Mouse (Mus musculus) ovary, postnatal 10 days (tissue): ENCODE data around the gene Trmt61a.

Experiments used
- DNase-seq: peaks from one replicate; pipeline ENCODE4 v3.0.0; 2022; ENCODE audit warnings: low spot score

The Trmt61a gene

DNA sequence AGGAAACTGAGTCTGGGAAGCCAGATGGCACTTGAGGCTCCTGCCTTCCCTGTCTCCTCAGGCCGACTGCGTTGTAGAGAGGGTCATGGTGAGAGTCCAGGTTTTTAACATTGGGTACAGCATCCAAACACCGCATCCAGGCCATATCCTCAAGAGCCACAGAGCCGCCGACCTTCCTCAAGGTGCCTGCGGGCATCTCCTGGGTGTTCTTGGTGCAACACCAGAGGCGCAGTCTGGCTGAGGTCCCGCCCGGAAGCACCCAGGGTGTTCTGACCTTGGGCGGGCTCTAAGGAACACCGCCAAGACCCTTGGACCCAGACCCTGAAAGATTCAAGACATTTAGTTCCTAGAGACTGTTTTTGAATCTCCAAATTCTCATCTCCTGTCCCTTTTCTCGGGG is 5.3 kb upstream of the Trmt61a start:
- DNase-seq, result no peak

DNA sequence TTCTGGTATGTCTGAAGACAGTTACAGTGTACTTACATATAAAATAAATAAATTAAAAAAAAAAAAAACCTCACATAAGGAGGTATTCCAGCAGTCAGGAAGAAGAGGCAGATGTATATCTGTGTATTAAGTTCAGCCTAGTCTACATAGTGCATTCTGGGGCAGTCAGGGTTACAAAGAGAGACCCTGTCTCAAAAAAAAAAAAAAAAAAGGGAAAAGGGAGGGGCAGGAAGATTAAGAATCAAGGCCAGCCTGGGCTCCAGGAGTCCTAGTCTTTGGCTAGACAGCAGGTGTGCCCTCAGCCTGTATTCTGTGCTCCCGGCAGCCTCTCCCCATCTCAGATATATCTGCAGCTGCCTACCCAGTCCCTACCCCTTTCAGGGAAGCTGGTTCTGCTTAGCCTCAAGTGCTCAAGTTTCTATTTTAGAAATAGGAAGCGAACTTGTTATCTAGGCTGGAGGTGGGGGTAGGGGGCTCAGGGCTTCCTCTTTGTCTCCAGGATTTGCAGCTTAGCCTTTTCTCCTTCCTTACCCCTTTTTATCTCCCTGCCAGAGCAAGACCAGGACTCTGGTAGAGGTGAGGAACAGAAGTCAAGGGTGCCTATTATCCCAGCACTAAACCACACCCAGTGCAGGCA is 2.9 kb upstream of the Trmt61a start:
- DNase-seq, result no peak

DNA sequence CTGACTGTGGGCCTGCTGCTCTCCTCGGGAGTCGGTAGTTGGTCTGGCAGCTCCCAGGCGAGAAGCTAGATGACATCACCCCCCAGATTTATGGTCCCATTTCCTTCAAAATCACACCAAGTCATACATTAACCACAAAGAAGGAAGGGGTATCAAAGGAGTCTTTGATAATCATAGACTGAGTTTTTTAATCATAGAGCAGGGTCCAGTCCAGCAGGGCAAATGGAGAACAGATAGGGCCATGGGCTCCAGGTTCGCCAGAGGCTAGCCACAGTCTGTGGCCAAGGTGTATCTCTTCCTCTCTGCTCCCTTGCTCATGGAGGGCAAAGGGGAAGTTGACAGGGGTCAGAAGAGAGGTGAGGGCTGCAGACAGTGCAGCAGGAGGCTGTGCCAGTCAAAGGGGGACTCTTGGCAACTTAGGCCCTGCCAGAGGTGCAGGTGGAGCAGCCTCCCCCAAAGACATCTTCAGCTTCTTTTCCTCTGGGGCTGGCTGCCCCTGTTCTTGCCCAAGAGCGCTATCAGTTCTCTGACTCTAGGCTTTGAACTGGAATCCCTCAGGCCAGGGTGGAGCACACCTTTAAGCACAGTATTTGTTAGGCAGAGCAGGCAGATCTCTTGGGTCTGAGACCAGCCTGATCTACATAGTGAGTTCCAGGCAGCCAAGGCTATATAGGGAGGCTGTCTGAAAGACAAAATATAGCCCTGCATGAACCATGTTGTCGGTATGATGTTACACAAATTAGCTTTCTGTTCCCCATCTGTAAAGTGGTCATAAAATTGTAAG is 1.9 kb upstream of the Trmt61a start:
- DNase-seq, result no peak

DNA sequence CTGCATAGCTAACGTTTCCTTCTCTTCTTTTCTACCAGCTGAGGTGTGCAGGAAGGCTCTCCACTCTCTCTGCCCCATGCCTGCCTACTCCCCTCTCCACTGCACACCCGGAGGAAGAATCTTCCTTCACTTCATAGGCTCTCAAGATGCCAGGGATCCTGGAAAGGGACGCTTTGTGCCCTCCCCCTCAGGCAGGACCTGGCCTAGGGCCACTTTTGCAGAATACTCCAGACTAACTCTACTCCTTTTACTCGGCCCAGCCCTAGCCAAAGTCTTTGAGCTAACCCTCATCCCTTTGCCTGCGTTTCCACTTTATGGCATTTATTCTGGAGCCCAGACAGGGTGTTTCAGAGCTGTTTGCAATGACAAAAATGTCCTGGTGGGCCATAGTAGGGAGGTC is 484 bp upstream of the Trmt61a start:
- DNase-seq, result no peak

DNA sequence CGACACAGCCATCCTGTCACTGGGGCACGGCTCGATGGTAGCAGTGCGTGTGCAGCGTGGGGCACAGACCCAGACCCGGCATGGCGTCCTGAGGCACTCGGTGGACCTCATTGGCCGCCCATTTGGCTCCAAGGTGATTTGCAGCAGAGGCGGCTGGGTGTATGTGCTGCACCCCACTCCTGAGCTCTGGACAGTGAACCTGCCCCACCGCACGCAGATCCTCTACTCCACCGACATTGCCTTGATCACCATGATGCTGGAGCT is 697 bp downstream of the Trmt61a start:
- DNase-seq, result no peak

DNA sequence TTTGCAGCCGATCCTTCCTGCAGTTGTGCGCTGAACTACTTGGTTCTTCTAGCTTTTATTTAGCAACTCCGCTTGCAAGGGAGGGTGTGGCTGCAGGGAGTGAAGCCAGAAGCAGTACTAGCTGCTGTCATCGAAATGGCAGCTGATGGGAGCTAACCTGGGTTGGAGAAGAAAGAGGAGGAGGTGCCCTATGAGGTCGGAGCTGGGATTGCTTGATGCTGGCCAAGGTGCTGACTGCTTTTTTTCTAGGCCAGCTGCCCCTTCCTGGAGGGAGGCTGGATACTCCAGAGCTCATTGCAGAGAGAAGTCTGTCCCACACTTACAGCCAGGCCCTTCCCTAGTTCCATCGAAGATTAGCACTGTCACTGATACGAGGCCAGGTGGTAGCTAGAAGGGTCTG is 1.1 kb downstream of the Trmt61a start:
- no peak for DNase-seq

DNA sequence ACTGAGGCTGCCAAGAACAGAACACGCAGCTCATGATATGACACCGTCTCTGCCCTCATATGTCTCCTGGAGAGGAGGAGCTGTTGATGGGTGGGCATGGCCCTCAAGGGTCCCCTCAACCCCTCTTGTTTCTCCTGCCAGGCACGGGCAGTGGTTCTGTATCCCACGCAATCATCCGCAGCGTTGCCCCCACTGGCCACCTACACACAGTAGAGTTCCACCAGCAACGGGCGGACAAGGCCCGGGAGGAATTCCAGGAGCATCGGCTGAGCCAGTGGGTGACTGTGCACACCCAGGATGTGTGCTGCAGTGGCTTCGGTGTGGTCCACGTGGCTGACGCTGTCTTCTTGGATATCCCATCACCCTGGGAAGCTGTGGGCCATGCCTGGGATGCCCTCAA is 2.8 kb downstream of the Trmt61a start:
- no peak for DNase-seq

DNA sequence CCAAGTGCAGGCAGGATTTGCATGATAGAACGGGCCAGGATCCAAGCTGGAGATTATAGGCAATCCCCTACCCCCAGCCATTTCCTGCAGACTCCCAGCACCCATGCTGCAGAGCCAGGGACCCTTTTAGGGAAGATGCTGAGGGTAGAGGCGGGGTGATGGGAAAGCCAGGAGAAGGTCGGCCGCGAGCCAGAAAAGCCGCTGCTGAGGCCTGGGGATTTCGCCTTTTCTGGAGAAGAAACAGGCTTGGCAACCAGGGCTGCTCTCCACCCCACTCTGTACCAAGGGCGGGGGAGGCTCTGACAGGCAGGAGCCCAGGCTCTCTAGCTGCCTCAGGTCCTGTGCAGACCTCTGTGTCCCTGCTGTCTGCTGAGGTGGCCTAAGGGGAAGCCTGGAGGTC is 3.4 kb downstream of the Trmt61a start:
- no peak for DNase-seq

DNA sequence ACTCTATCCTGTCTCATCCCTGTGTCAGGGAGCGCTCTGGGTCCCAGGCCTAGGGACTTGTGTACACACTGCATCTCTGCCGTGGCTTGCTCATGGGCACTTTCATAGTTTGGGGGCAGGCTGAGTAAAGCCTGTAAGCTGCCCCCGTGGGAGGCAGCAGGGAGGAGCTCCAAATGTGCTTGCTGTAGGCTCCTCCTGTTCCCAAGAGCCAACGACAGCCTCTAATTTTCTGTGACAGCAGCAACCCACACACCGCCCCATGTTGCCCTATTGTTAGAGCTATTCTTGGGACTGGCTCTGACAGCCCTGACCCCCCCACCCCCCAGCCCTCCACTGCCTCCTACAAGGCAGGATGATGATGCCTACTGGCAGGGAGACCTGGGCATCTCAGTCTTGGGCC is 4.1 kb downstream of the Trmt61a start:
- DNase-seq, result no peak

DNA sequence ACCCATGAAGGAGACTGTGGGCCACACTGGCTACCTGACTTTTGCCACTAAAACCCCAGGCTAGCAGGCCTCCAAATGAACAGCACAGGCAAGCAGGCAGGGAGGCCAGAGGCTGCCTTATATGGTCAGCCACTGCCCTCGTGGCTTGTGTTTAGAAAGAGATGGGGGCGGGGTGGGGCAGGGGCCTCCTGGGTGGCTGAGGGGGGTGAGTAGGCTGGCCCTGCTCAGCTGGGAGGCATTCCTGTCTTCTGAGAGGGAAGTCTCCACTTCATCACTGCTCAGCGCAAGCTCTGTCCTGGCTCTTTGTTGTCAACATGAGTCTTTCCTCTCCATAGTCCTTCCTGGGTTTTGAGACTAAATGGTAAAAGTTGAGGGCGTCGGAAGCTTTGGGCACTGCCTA is 4.9 kb downstream of the Trmt61a start:
- DNase-seq, result no peak

DNA sequence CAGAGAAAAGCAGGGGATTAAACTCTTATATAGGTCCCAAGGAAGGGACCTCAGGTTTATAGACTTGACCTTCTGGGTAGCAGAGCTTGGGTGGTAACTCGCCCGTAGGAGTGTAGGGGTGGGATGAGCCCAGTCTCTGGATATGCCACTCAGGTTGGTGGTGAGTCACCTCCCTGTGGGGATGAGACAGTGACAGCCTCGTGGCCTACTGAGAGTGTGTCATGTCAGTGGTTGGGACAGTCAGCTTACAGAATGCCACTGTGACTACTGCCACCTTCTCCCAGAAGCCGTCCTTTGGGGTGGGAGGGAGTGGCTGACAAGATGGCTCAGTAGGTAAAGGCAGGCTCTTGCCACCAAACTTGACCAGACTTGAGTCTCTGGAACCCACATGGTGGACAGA is 8.5 kb downstream of the Trmt61a start:
- no peak for DNase-seq

DNA sequence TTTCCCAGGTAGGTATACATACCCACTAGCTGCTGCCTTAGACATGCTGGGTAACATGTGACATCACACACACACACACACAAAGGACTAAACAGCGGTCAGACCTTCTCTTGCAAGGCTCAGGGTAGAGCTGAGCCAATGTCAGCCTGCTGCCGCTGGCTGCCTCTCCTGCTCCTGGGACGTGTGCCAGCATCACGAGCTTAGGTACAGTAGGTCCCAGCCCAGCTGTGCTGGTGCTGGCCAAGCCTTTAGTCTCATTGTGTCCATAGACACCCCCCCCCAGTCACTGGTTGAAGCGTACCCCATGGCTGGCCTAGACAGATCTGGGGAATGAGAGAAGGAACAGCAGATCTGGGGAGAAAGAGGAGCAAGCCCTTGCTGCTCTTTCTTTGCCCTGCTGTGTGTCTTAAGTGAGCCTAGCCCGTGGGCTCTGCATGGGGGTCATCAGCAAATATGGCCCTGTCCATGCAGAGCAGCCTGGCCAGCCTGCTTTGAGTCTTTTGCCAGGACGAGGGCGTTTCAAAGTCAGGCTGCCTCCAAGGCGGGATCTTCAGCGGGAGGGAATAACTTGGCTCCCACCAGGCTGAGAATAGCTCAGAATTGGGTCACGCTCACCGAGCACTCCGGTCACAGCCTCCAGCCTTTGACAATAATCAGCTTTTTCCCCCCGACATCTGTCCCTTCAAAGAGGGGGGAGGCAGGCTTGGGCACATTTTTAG is 9.6 kb downstream of the Trmt61a start:
- DNase-seq, result no peak

DNA sequence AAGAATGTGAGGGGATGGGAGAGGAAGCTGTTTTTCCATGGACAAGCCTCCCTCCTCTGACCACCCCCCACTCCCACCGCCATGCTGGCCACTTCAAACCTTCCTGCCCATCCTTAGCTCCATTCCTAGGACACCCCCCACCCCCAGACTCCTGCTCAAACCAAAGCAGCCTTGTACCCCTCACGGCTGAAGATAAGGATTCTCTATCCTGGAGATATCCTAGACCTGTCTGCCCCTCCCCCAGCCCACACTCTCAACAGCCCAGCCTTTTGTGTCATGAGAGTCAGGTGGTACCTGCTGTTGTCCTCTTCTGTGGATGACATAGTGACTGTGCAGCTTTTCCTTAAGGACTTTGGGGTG is 10.1 kb downstream of the Trmt61a start:
- no peak for DNase-seq

DNA sequence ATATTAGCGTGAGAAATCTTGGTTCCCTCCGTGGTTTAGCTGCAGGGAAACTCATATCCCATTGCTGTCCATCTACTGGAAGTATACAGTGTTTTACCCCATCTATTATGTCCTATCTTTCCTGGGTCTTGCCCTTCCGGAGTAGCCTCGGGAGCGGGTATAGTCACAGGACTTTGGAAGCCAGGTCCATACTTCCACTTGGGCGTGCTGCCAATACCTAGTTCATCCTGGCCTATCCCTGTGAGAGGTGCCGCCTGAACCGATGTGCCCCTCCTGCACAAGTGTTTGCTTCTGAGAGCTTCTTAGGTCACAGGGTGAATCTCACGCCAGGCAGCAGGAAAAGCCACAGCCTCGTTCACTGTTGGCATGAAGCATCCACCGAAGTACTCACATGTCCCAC is 11.5 kb downstream of the Trmt61a start:
- DNase-seq, result no peak

DNA sequence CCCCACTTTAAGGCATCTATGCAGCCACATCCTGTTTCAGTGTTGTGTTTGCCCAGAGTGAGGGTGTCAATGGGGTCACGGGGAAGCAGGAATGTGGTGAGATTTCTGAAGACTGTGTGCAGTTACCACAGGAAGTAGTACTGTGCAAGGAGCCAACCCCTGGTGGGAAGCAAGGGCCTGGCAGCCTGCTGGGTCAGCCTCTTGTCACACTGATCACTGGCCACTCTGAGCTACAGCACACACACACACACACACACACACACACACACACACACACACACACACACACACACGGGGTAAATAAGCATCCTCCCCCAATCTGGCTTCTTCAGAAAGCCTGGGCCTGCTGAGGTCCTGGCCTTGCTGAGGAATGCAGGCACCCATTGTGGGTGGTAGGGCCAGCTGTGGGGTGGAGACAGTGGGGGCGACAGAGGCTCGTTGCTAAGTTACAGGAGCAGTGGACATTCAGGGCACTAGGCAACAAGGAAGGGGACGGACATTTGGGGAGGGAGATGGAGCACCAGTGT is 13.5 kb downstream of the Trmt61a start:
- no peak for DNase-seq

DNA sequence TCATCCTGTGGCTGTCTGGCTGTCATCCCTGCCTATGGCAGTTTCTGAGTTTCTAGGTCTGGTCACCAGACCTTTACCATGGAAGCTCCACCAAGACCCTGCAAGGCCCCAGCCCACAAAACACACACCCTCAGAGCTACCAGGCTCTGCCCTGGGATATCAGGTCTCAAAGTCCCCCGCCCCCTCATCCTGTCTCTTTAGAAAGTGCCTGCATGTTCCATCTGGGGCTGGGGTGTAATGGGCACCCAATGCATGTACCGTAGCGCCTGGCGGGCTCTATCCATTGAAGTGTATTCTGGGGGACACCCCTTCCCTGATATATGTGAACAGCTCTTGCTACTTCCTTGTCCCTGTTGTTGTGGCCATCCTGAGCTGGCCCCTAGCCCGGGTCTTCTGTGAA is 15.0 kb downstream of the Trmt61a start:
- no peak for DNase-seq

DNA sequence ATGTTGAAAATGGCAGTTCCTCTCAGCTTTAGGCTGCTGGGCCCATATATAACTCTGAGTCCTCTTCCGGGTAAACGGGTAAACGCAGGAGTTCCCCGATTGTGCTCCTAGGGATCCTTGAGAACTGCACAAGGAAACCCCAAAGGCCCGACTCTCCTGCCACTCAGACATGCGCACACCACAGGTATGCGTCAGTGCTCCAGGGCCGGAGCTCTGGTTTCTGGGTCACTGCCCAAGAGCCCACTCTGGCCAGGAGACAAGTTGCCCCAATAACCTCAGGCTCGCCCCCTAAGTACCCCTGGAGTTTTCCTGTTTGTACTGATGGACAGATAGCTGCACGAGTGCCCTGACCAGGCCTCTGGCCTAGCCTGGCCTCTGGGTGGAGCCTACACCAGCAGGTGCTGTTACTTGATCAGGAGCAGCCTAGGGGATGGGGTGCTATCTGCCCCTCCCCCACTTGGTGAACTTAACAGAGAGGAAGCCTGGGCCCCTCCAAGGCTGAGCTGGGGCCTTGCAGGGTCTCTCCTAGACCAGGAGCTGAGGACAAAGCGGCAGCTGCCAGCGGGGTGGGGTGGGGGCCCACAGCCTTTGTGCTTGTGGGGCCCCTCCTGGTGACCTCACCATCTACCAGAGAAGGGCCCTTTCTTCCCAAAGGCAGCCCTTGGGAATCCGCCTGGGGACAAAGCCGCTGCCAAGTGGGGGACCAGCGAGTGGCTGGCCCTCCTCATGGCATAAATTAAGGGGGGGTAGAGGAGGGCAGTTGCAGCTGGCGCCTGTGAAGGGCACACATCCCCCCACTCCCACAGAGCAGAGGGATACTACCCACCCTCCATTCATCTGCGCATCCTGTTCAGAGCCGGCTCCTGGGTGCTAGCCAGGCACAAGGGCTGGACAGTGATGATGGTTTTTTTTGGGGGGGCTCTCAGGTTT is 15.7 kb downstream of the Trmt61a start:
- DNase-seq, result no peak

DNA sequence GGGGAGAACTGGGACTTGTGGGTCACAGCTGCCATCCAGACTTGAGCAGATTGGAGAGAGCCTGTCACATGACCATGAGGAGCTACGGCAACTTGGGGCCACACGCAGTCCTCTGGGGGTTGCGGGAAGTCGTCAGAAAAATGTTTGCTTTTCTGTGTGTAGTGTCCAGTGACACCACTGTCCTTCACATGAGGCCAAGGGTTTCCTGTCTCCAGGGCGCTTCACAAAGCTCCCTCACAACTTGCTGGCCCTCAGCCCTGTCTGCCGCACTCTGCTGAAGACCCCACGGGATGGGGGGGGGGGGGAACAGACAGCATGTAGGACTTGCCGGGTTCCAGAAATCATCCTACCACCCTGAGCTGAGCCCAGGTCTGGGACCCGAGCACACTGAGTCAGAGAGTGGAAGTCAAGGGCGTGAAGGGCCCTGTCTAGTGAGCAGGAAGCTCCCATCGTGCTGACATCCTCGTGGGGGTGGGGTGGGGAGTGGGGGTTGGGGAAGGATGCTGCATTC is 16.4 kb downstream of the Trmt61a start:
- no peak for DNase-seq

DNA sequence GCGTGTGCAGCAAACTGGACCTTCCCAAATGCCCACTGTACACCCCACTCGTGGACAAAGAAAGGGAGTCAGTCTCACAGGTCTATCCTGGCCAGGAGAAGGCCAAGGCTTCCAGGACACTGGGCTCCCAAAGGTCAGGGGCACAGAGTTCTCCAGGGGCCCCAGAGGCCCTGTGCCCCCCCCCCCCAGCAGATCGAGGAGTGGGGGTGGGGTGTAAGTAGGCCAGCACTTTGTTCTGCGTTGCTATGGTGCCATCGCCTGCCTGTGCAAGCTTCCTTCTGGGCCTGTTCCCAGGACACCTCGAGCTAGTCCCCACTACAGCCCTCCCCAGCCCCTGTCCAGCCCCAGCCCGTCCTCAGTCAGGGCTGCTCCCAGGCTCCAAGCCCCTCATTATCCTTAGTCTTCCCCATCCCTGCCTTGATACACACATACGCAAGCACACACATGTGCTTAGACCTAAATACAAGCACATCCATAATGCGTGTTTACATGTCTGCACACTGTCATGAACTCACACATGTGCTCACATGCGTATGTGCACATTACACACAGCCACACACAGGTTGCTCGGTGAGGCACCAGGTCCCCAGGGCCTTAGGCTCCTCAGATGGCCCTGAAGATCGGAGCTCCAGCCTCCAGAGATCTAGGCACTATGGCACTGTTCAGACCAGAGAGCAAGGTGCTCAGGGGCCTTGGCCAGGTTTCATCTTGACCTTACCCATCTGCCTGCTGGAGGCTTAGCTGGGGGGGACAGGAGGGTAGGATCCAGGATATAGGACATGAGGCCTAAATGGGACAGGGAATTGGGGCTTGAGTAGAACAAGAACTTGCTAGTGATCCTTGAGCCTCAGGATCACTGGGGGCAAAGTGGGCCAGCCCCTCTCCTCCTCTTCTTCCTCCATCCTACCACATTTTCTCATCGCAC is 17.2 kb downstream of the Trmt61a start:
- no peak for DNase-seq

DNA sequence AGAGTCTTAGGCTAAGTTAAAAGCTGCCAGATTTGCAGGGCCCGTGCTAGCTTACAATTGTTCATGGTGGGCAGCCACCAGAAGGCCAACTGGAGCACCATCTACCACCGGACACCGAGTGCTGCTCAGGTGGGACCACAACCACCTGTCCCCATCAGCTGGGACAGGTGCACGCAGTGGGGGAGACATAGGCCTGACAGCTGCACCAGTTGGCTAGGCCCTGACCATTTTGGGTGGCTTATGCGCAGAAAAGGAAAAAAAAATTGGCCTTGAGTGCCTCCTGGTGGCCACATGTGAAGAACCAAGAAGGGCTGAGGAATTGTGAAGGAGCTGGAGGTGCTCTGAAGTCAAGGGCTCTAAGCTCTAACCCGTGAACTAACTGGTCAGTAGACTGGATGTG is 18.3 kb downstream of the Trmt61a start:
- DNase-seq, result no peak

DNA sequence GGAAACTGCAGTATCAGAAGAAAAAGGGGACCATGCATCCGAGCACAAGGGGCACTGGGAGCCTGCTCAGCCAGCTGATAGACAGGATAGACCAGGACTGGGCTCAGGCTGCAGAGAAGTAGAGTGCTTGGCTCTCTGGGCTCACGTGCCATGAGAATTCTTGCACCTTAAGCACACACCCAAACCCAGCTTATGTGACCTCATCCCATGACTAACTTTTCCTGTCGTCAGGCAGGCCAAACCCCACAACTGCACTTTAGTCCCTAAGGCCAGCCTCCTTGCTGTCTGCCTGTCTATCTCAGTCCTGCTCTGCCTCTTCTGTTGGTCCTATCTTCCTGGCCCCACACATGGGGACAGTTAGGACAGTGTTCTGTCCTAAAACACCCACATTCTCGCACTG is 19.8 kb downstream of the Trmt61a start:
- no peak for DNase-seq
